Mouse (Mus musculus) MEL (cell line): Measurements from ENCODE around the gene Hmbs.

Experiments used
- CTCF ChIP-seq, 3 experiments: IDR thresholded peaks in 2 of 3; conservative IDR thresholded peaks in 1 of 3; 2 replicates each; pipeline ENCODE4 v1.5.1; 2011 to 2012; ENCODE audit warnings: low read length in 3 of 3, low read depth in 2 of 3, mild to moderate bottlenecking in 2 of 3, improper control_type of control experiment in 1 of 3, inconsistent platforms in 1 of 3, mixed read lengths in 1 of 3, moderate library complexity in 1 of 3; ENCODE audit not compliant: control insufficient read depth in 1 of 3, insufficient read depth in 1 of 3, poor library complexity in 1 of 3, severe bottlenecking in 1 of 3
- ELF1 ChIP-seq: IDR thresholded peaks from 2 replicates; pipeline ENCODE4 v1.6.1; 2014; ENCODE audit warnings: low read depth, mild to moderate bottlenecking, inconsistent platforms, low read length, improper control_type of control experiment, moderate library complexity
- EP300 ChIP-seq, 2 experiments: IDR thresholded peaks; 2 replicates each; pipeline ENCODE4 v1.6.1; 2011; ENCODE audit warnings: improper control_type of control experiment in 2 of 2, low read length in 2 of 2, low read depth in 1 of 2, mild to moderate bottlenecking in 1 of 2
- HCFC1 ChIP-seq: IDR thresholded peaks from 2 replicates; pipeline ENCODE4 v1.6.1; 2012; ENCODE audit warnings: low read depth, mild to moderate bottlenecking, inconsistent platforms, low read length, improper control_type of control experiment, moderate library complexity
- KAT2A ChIP-seq: conservative IDR thresholded peaks from 2 replicates; pipeline ENCODE4 v1.6.1; 2012; ENCODE audit warnings: low read depth, low read length, improper control_type of control experiment, inconsistent platforms
- MAFK ChIP-seq: IDR thresholded peaks from 2 replicates; pipeline ENCODE4 v1.6.1; 2011; ENCODE audit warnings: low read depth, mild to moderate bottlenecking, low read length, improper control_type of control experiment, borderline replicate concordance
- MEF2A ChIP-seq: IDR thresholded peaks from 2 replicates; pipeline ENCODE4 v1.6.1; 2014; ENCODE audit warnings: low read depth, mild to moderate bottlenecking, inconsistent platforms, low read length, improper control_type of control experiment; ENCODE audit not compliant: poor library complexity, insufficient replicate concordance, severe bottlenecking; ENCODE audit errors: extremely low read depth
- MXI1 ChIP-seq: IDR thresholded peaks from 2 replicates; pipeline ENCODE4 v1.6.1; 2011; ENCODE audit warnings: mild to moderate bottlenecking, low read depth, low read length, improper control_type of control experiment
- POLR2A ChIP-seq, 2 experiments: IDR thresholded peaks; 2 replicates each; pipeline ENCODE4 v1.6.1; 2011 to 2012; ENCODE audit warnings: low read length in 2 of 2, mild to moderate bottlenecking in 2 of 2, control low read depth in 1 of 2, improper control_type of control experiment in 1 of 2, low read depth in 1 of 2, moderate library complexity in 1 of 2; ENCODE audit not compliant: control insufficient read depth in 1 of 2, insufficient read depth in 1 of 2, poor library complexity in 1 of 2
- TCF12 ChIP-seq: IDR thresholded peaks from 2 replicates; pipeline ENCODE4 v1.6.1; 2014; ENCODE audit warnings: low read depth, mild to moderate bottlenecking, inconsistent platforms, low read length, improper control_type of control experiment, moderate library complexity
- USF1 ChIP-seq: IDR thresholded peaks from 2 replicates; pipeline ENCODE4 v1.6.1; 2014; ENCODE audit warnings: low read depth, mild to moderate bottlenecking, inconsistent platforms, low read length, improper control_type of control experiment, moderate library complexity

- no peak for TF ChIP-seq EP300 (IDR thresholded peaks at IDR 0.05; ENCODE audit: low read depth in 1 of 2, low read length in 2 of 2)
- TF ChIP-seq CTCF (IDR thresholded peaks at IDR 0.05 in 2 of 3, conservative IDR thresholded peaks at IDR 0.05 in 1 of 3; ENCODE audit: control insufficient read depth in 1 of 3, insufficient read depth in 1 of 3, low read depth in 2 of 3, low read length in 3 of 3, poor library complexity in 1 of 3, severe bottlenecking in 1 of 3) = no peak
- no peak for TF ChIP-seq MAFK
- TF ChIP-seq MEF2A = no peak
- no peak for TF ChIP-seq KAT2A
- TF ChIP-seq USF1 = no peak
- TF ChIP-seq MXI1 = no peak
- no peak for TF ChIP-seq HCFC1
- no peak for TF ChIP-seq TCF12
- no peak for TF ChIP-seq ELF1
- no peak for TF ChIP-seq POLR2A (IDR thresholded peaks at IDR 0.05; ENCODE audit: control insufficient read depth in 1 of 2, insufficient read depth in 1 of 2, low read depth in 1 of 2, low read length in 2 of 2, poor library complexity in 1 of 2)
Observed at GRCm38 (mm10) chr9:44306532-44306931, 37.5 kb downstream of the Hmbs start.
